In genomic region chr2:48833884-48834450, GRCm38 (mm10) we compare ENCODE assay signal across 27 mouse cellular contexts. TPM values are rescaled to one million over a fixed set of nuclear protein-coding genes. Genes with fewer than 3 reads are reported as not detected.
DNase-seq lines count a peak whose midpoint lies in the region; ATAC-seq and TF ChIP-seq lines count a peak whose summit lies in the region.
"Had no signal": no experiment of that assay in that cellular context is flagged by ENCODE, and none has a peak within 500 bp of the region (broad histone marks: within the 10 kb centered on the region; RNA-seq: fewer than 3 reads in every experiment).

No protein-coding gene starts in this region.

- no peak overlapping the region for H3K27ac ChIP-seq in kidney, embryonic 14.5 days (ENCODE audit: low read depth, low read length)
- no peak overlapping the region for H3K27ac ChIP-seq in lung, postnatal 0 days (ENCODE audit: low read length)
- H3K27ac ChIP-seq: embryonic facial prominence, embryonic 13.5 days; forebrain, embryonic 10.5 days; forebrain, embryonic 15.5 days; hindbrain, postnatal 0 days; limb, embryonic 13.5 days; liver, embryonic 14.5 days had no signal

- no peak overlapping the region for H3K4me2 ChIP-seq in kidney, embryonic 14.5 days (replicated peaks; ENCODE audit: low read depth, low read length)
- H3K4me2 ChIP-seq in lung, postnatal 0 days (replicated peaks; ENCODE audit: low read depth, low read length): no peak overlapping the region
- H3K4me2 ChIP-seq: embryonic facial prominence, embryonic 13.5 days; forebrain, embryonic 15.5 days; heart, embryonic 11.5 days; limb, embryonic 13.5 days; lung, embryonic 14.5 days; midbrain, embryonic 11.5 days had no signal

- no peaks in the 10 kb centered on the region for H3K9me3 ChIP-seq in kidney, embryonic 14.5 days (ENCODE audit: control insufficient read depth, low read length)
- no peaks in the 10 kb centered on the region for H3K9me3 ChIP-seq in lung, postnatal 0 days (ENCODE audit: low read length)
- H3K9me3 ChIP-seq: embryonic facial prominence, embryonic 13.5 days; forebrain, embryonic 10.5 days; forebrain, embryonic 15.5 days; limb, embryonic 13.5 days had no signal

- H3K27me3 ChIP-seq in kidney, embryonic 14.5 days (ENCODE audit: control insufficient read depth, insufficient read depth, low read length): no peaks in the 10 kb centered on the region
- no peaks in the 10 kb centered on the region for H3K27me3 ChIP-seq in lung, postnatal 0 days (replicated peaks; ENCODE audit: insufficient read depth, low read length)
- H3K27me3 ChIP-seq: embryonic facial prominence, embryonic 13.5 days; forebrain, embryonic 15.5 days; limb, embryonic 13.5 days had no signal

- DNase-seq in heart, adult 8-10 months (ENCODE audit: low spot score): peak; percentile 21
- DNase-seq in heart, postnatal 25 days (ENCODE audit: low spot score): no peak
- DNase-seq in kidney, adult 9 months: peak; percentile 23
- peak; percentile 15 for DNase-seq in lung, postnatal 10 days
- DNase-seq in lung, postnatal 0 days (ENCODE audit: low spot score): no peak
- DNase-seq in Muller cell, postnatal 12 days (ENCODE audit: inconsistent ontology term): peak; percentile 51
- DNase-seq in B cell, adult 2 months: no peak
- DNase-seq: adrenal gland, postnatal 14 days; cerebellum, adult 11 months; cerebellum, adult 9-10 months; cerebellum, postnatal 36 days; gastrocnemius, postnatal 25 days; heart, adult 11 months; heart, postnatal 4 days; kidney, adult 11 months; lung, embryonic 14.5 days; lung, postnatal 36 days; thymus, postnatal 4 days had no signal

- no peak overlapping the region for H3K9ac ChIP-seq in kidney, embryonic 14.5 days (ENCODE audit: low read depth, low read length)
- no peak overlapping the region for H3K9ac ChIP-seq in lung, postnatal 0 days (replicated peaks; ENCODE audit: low read depth)
- H3K9ac ChIP-seq: embryonic facial prominence, embryonic 13.5 days; forebrain, embryonic 15.5 days; limb, embryonic 13.5 days; liver, embryonic 14.5 days; lung, embryonic 14.5 days had no signal

- intact Hi-C loops in heart, postnatal 25 days (cut with DNase I): no loop called here

- H3K36me3 ChIP-seq in kidney, embryonic 14.5 days (ENCODE audit: control insufficient read depth, insufficient read depth, low read length): no peaks in the 10 kb centered on the region
- no peaks in the 10 kb centered on the region for H3K36me3 ChIP-seq in lung, postnatal 0 days (ENCODE audit: insufficient read depth, low read length)
- H3K36me3 ChIP-seq: embryonic facial prominence, embryonic 13.5 days; forebrain, embryonic 10.5 days; forebrain, embryonic 15.5 days; limb, embryonic 13.5 days had no signal

- TF ChIP-seq CTCF in lung, postnatal 0 days (IDR thresholded peaks at IDR 0.05): no peak

- no peak for ATAC-seq in kidney, embryonic 14.5 days (ENCODE audit: low FRiP score, low TSS enrichment)
- no peak for ATAC-seq in lung, postnatal 0 days
- ATAC-seq: forebrain, embryonic 15.5 days; hindbrain, postnatal 0 days had no signal

- 61% methylated on average over 3 of the region's 3 CpGs for WGBS in kidney, embryonic 14.5 days
- WGBS in lung, postnatal 0 days: 54% methylated on average over 3 of the region's 3 CpGs

- no peak for TF ChIP-seq EP300 in lung, postnatal 0 days (IDR thresholded peaks at IDR 0.05)

- no peaks in the 10 kb centered on the region for H3K4me1 ChIP-seq in kidney, embryonic 14.5 days (ENCODE audit: control insufficient read depth, insufficient read depth, low read length)
- no peaks in the 10 kb centered on the region for H3K4me1 ChIP-seq in lung, postnatal 0 days (ENCODE audit: insufficient read depth, low read depth, low read length)
- H3K4me1 ChIP-seq: embryonic facial prominence, embryonic 13.5 days; limb, embryonic 13.5 days had no signal

- no peak overlapping the region for H3K4me3 ChIP-seq in kidney, embryonic 14.5 days (ENCODE audit: low read length)
- no peak overlapping the region for H3K4me3 ChIP-seq in lung, postnatal 0 days (ENCODE audit: low read depth, low read length)
- H3K4me3 ChIP-seq: embryonic facial prominence, embryonic 13.5 days; forebrain, embryonic 10.5 days; forebrain, embryonic 15.5 days; limb, embryonic 13.5 days had no signal

RNA-seq across cellular contexts. Expression of gene Acvr2a, which starts 20.1 kb away (rescaled TPM):
- total RNA-seq in heart, adult 8-10 months (2022): 10 to 100 TPM; 13.4 to 16.5 (median 15.0) TPM
- total RNA-seq in heart, postnatal 25 days (2021): 10 to 100 TPM; 15.5 to 16.6 TPM
- polyA plus RNA-seq in kidney, embryonic 14.5 days (2014; fragmentation: Nextera tagmentation; extraction: Ambion mirVana): 10.8 and 18.5 TPM in 2 replicates
- polyA plus RNA-seq in lung, postnatal 0 days (2015; fragmentation: Nextera tagmentation; extraction: Ambion mirVana): 13.5 and 14.2 TPM in 2 replicates

Comparison
In these comparisons a context has a peak if more than half of its experiments do, and no peak if none do; other contexts are left out.
1. DNase-seq: peak in heart, adult 8-10 months (single experiment), kidney, adult 9 months (single experiment), lung, postnatal 10 days (single experiment) and Muller cell, postnatal 12 days (single experiment); none in heart, postnatal 25 days (single experiment), lung, postnatal 0 days (single experiment) and B cell, adult 2 months (0 of 2).